Mouse (Mus musculus) liver, adult 2 months (tissue): ENCODE data around the gene Mgrn1.

Source experiments
- CTCF ChIP-seq: fragments of 200-500 bp; IDR thresholded peaks from 2 replicates; pipeline ENCODE4 v1.5.1; 2011; ENCODE audit warnings: low read depth, low read length, control low read depth
- POLR2A ChIP-seq: fragments of 200-500 bp; IDR thresholded peaks from 2 replicates; pipeline ENCODE4 v1.6.1; 2011; ENCODE audit warnings: low read length, control low read depth; ENCODE audit not compliant: insufficient read depth; ENCODE audit errors: extremely low read depth

- TF ChIP-seq POLR2A (no peak), CTCF (no peak)
Measured at GRCm38 (mm10) chr16:4904878-4905277, 18.8 kb downstream of the Mgrn1 start.
